Mouse (Mus musculus): ENCODE results near the gene Serpinf2. TPM values are rescaled to one million over a fixed set of nuclear protein-coding genes. Genes with fewer than 3 reads are reported as not detected.

The Serpinf2 gene
- polyA plus RNA-seq, 1 experiment = 0.70 TPM

DNA sequence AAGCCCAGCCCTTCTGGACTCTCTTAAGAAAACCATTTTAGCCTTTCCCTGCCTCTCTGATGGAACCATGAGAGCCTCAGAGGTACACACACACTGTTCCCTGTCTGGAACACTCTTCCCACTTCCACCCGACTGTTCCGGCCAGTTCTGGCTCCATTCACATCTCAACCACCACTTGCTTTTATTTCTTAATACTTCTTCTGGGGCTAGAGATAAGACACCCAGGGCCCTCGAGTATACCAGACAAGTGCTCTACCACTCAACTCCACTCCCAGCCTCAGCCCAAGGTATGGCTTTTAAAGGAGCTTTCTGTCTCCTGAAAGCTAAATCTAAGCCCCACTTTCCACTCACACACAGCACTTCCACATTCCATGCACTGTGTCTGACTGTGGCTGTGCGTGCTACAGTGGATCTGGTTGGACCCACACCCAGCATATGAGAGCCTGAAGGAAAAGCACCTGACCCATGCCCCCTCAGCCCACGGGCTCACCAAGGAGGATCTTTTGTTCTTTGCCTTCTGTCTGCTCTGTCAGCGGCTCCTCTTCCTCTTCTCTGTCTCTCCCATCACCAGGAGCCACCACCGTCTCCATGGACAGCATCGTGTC is 11.0 kb upstream of the Serpinf2 start:
- H3K4me3 ChIP-seq (replicated peaks; ENCODE audit: control insufficient read depth, low read depth, low read length) = peak overlapping the region; percentile 66
- WGBS = 64% methylated on average over 8 of the region's 8 CpGs
- peaks cover 8% of the 10 kb centered on the region for H3K4me1 ChIP-seq (ENCODE audit: control insufficient read depth, insufficient read depth, low read length)
- TF ChIP-seq POLR2A (IDR thresholded peaks at IDR 0.05; ENCODE audit: borderline replicate concordance, control insufficient read depth, low read depth, low read length) (no peak), CTCF (IDR thresholded peaks at IDR 0.05; ENCODE audit: control insufficient read depth, insufficient read depth, low read length) (no peak)
- H3K27ac ChIP-seq (ENCODE audit: control insufficient read depth, insufficient read depth, low read depth, low read length, poor library complexity) = peak overlapping the region; percentile 90

DNA sequence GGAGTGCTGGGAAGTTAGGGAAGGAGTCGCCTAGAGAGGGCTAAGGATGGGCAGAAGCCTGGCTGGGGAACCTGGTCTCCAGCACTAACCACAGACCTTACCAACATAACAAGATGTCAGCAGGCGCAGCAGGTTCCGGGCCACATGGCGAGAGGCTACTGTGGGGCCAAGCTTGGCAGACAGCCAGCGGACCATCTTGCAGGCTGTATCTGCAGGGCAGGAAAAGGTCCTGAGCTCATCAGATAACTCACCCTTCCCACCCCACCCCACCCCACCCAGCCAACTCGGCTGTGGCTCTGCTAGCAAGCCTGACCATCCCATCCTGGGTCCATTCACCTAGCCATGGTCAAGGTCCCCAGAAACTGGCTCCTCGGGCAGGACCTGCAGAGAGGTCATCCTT is 10.3 kb upstream of the Serpinf2 start:
- 42% methylated on average over 7 of the region's 7 CpGs for WGBS
- TF ChIP-seq CTCF (IDR thresholded peaks at IDR 0.05; ENCODE audit: control insufficient read depth, insufficient read depth, low read length) = no peak
- TF ChIP-seq POLR2A (IDR thresholded peaks at IDR 0.05; ENCODE audit: borderline replicate concordance, control insufficient read depth, low read depth, low read length) = peak; percentile 28; the same call in 1 of the 2 replicates
- peaks cover 6% of the 10 kb centered on the region for H3K4me1 ChIP-seq (ENCODE audit: control insufficient read depth, insufficient read depth, low read length)
- peak overlapping the region; percentile 58 for H3K4me3 ChIP-seq (replicated peaks; ENCODE audit: control insufficient read depth, low read depth, low read length)
- peak overlapping the region; percentile 90 for H3K27ac ChIP-seq (ENCODE audit: control insufficient read depth, insufficient read depth, low read depth, low read length, poor library complexity)

DNA sequence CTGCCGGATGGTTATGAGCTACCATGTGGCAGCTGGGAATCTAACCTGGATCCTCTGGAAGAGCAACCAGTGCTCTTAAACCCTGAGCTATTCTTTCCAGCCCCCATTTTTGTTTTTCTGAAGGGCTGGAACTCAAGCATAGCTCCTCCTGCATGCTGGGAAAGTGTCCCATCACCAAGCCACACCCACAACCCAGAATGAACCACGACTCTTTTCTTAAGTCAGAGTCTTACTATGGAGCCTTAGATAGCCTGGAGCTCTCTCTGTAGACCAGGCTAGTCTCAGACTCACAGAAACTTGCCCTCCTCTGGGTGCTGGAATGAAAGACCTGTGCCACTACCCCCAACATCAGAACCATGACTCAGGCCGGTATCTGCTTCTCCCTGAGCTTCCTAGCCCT is 9.2 kb upstream of the Serpinf2 start:
- 69% methylated on average over 3 of the region's 3 CpGs for whole genome bisulfite sequencing
- H3K4me3 ChIP-seq (replicated peaks; ENCODE audit: control insufficient read depth, low read depth, low read length) = no peak overlapping the region
- H3K27ac ChIP-seq (ENCODE audit: control insufficient read depth, insufficient read depth, low read depth, low read length, poor library complexity) = peak overlapping the region; percentile 37
- H3K4me1 ChIP-seq (ENCODE audit: control insufficient read depth, insufficient read depth, low read length) = peaks cover 3% of the 10 kb centered on the region
- TF ChIP-seq POLR2A (IDR thresholded peaks at IDR 0.05; ENCODE audit: borderline replicate concordance, control insufficient read depth, low read depth, low read length) (no peak), CTCF (IDR thresholded peaks at IDR 0.05; ENCODE audit: control insufficient read depth, insufficient read depth, low read length) (no peak)

DNA sequence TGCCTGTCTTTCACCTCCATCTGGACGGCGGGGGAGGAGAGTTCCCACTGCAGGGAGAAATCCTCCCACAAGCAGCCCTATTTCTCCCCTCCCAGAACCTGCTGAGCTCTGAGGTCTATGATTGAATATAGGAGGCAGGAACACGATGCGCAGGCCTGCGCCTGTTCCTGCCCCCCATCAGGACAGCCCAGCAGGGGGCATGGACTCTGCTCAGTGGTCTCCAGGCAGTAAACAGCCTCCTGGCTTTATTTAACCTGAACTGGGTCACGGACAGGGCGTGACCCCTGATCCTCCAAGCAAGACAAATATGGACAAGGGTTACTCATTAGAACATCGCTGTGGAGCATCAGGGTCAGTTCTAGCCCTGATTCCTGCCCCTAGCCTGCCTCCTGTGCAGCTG is 4.3 kb upstream of the Serpinf2 start:
- Histone ChIP-seq H3K27ac (ENCODE audit: control insufficient read depth, insufficient read depth, low read depth, low read length, poor library complexity) (no peak overlapping the region), H3K4me3 (replicated peaks; ENCODE audit: control insufficient read depth, low read depth, low read length) (no peak overlapping the region), H3K4me1 (ENCODE audit: control insufficient read depth, insufficient read depth, low read length) (no peaks in the 10 kb centered on the region)
- no peak for TF ChIP-seq CTCF (IDR thresholded peaks at IDR 0.05; ENCODE audit: control insufficient read depth, insufficient read depth, low read length)
- no peak for TF ChIP-seq POLR2A (IDR thresholded peaks at IDR 0.05; ENCODE audit: borderline replicate concordance, control insufficient read depth, low read depth, low read length)
- 93% methylated on average over 8 of the region's 8 CpGs for whole genome bisulfite sequencing

DNA sequence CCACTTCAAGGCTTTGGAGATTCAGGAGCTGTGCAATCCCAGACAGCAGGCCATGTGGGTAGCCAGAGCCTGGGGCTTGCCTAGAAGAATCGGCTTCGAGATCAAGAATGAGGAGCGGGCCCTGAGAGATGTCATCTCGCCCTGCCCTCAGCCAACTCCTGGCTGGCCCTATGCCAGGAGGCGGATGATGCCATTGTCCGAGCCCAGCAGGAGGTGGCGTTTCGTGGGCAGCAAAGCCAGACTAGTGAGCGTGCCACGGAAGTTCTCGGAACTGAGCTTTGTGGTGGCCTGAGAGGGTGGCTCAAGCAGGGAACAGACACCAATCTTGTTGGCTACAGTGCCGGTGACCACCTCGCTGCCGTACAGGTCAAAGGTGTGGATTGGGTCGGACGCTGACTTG is 2.2 kb upstream of the Serpinf2 start:
- H3K4me1 ChIP-seq (ENCODE audit: control insufficient read depth, insufficient read depth, low read length) = no peaks in the 10 kb centered on the region
- no peak overlapping the region for H3K4me3 ChIP-seq (replicated peaks; ENCODE audit: control insufficient read depth, low read depth, low read length)
- TF ChIP-seq POLR2A (IDR thresholded peaks at IDR 0.05; ENCODE audit: borderline replicate concordance, control insufficient read depth, low read depth, low read length) = no peak
- TF ChIP-seq CTCF (IDR thresholded peaks at IDR 0.05; ENCODE audit: control insufficient read depth, insufficient read depth, low read length) = no peak
- no peak overlapping the region for H3K27ac ChIP-seq (ENCODE audit: control insufficient read depth, insufficient read depth, low read depth, low read length, poor library complexity)
- WGBS = 92% methylated on average over 16 of the region's 16 CpGs

DNA sequence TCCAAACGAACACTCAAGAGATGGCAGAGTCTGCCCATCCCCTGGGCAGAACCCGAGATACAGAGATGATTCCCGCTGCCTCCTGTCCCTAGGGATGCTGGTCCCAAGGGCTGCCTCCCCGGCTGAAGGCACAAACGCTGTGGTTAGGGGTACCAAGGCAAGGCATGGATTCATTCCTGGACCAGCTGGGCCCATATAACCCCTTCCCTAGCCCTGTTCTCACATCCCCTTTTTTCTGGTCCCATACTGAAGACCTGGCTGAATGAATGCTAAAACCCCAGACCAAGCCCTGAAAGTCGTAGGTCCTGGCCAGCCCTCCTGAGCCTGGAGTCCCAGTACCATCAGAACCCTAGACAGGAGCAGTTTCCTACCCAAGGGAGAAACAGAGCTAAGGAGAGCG is 1.6 kb upstream of the Serpinf2 start:
- H3K4me1 ChIP-seq (ENCODE audit: control insufficient read depth, insufficient read depth, low read length) = no peaks in the 10 kb centered on the region
- WGBS = 85% methylated on average over 7 of the region's 7 CpGs
- TF ChIP-seq CTCF (IDR thresholded peaks at IDR 0.05; ENCODE audit: control insufficient read depth, insufficient read depth, low read length) (no peak), POLR2A (IDR thresholded peaks at IDR 0.05; ENCODE audit: borderline replicate concordance, control insufficient read depth, low read depth, low read length) (no peak)
- no peak overlapping the region for H3K4me3 ChIP-seq (replicated peaks; ENCODE audit: control insufficient read depth, low read depth, low read length)
- no peak overlapping the region for H3K27ac ChIP-seq (ENCODE audit: control insufficient read depth, insufficient read depth, low read depth, low read length, poor library complexity)

DNA sequence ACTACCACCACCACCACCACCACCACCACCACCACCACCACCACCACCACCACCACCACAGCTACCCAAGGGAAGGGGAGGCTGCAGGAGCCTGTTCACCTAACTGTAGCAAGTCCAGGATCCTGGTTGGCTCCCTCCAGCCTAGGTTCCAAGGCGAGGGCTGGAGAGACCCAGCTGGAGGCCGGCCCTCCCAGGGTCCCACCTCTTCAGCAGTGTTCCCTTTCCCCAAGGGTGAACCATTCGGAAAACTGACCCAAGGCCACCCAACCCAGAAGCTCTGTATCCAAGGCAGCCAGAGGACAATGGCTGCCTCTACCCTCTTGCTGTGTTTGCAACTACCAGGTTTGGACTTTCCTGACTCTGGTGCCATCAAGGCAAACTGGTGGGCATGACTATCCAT is 560 bp upstream of the Serpinf2 start:
- Histone ChIP-seq H3K27ac (ENCODE audit: control insufficient read depth, insufficient read depth, low read depth, low read length, poor library complexity) (no peak overlapping the region), H3K4me3 (replicated peaks; ENCODE audit: control insufficient read depth, low read depth, low read length) (no peak overlapping the region), H3K4me1 (ENCODE audit: control insufficient read depth, insufficient read depth, low read length) (no peaks in the 10 kb centered on the region)
- whole genome bisulfite sequencing = 93% methylated on average over 3 of the region's 3 CpGs
- no peak for TF ChIP-seq POLR2A (IDR thresholded peaks at IDR 0.05; ENCODE audit: borderline replicate concordance, control insufficient read depth, low read depth, low read length)
- no peak for TF ChIP-seq CTCF (IDR thresholded peaks at IDR 0.05; ENCODE audit: control insufficient read depth, insufficient read depth, low read length)

DNA sequence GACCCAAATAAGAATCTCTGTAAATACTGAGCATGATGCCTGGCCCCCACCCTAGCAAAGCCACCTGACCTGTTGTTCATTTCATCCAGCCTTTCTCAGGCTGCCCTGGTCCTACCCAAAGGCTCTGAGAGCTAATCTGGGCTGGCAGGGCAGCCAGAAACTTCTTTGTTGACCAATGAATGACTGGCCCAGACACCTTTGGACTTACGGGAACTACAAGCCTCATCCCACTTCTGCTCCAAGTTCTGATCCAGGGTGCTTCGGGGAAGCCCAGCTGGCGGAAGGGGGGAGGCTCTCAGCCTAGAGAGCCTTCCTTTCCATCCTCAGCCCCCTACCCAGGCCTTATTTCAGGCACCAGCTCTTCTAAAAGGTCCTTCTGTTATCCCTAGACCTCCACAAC is 587 bp downstream of the Serpinf2 start:
- 88% methylated on average over 3 of the region's 3 CpGs for WGBS

DNA sequence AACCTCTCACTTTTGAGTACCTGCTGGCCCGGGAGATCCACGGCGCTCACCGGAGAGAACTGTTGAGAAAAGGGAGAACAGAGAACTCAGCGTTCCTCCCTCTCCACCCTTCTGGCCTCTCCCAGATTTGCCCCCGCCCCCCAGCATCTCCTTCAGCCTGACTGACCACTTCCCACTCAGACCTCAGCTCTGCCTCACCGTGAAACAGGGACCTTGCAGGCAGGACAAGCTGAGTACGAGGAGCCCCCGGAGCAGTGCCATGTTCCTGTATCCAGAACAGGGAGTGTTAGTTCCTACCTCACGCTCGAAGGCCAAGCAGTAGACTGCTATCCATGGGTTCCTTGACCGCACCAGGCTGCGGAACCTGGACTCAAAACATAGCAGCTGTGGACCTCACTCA is 1.2 kb downstream of the Serpinf2 start:
- no peak overlapping the region for H3K27ac ChIP-seq (ENCODE audit: control insufficient read depth, insufficient read depth, low read depth, low read length, poor library complexity)
- H3K4me3 ChIP-seq (replicated peaks; ENCODE audit: control insufficient read depth, low read depth, low read length) = no peak overlapping the region
- no peak for TF ChIP-seq CTCF (IDR thresholded peaks at IDR 0.05; ENCODE audit: control insufficient read depth, insufficient read depth, low read length)
- no peak for TF ChIP-seq POLR2A (IDR thresholded peaks at IDR 0.05; ENCODE audit: borderline replicate concordance, control insufficient read depth, low read depth, low read length)
- WGBS = 83% methylated on average over 13 of the region's 13 CpGs
- H3K4me1 ChIP-seq (ENCODE audit: control insufficient read depth, insufficient read depth, low read length) = no peaks in the 10 kb centered on the region

More for the DNA sequence above, 587 bp downstream of the Serpinf2 start:
- TF ChIP-seq CTCF (IDR thresholded peaks at IDR 0.05; ENCODE audit: control insufficient read depth, insufficient read depth, low read length) (no peak), POLR2A (IDR thresholded peaks at IDR 0.05; ENCODE audit: borderline replicate concordance, control insufficient read depth, low read depth, low read length) (no peak)
- H3K4me1 ChIP-seq (ENCODE audit: control insufficient read depth, insufficient read depth, low read length) = no peaks in the 10 kb centered on the region
- no peak overlapping the region for H3K4me3 ChIP-seq (replicated peaks; ENCODE audit: control insufficient read depth, low read depth, low read length)
- H3K27ac ChIP-seq (ENCODE audit: control insufficient read depth, insufficient read depth, low read depth, low read length, poor library complexity) = no peak overlapping the region

Measured in bone marrow, adult 2 months (tissue).